Mouse (Mus musculus): ENCODE measurements around the gene Serf2. TPM values are rescaled to one million over a fixed set of nuclear protein-coding genes. Genes with fewer than 3 reads are reported as not detected.
"Not testable (repeated sequence)": the region's sequence is repeated elsewhere in the genome, so short reads cannot be mapped to it uniquely, and the experiment has no call there.

The Serf2 gene
- polyA plus RNA-seq, 1 experiment = not detected

GRCm38 (mm10) chr2:121453917-121454316, 4.9 kb downstream of the Serf2 start:
- peaks cover 10% of the 10 kb centered on the region for H3K4me1 ChIP-seq (ENCODE audit: control insufficient read depth, insufficient read depth, low read length)
- no peak for TF ChIP-seq POLR2A (IDR thresholded peaks at IDR 0.05; ENCODE audit: insufficient read depth, low read depth, low read length)
- TF ChIP-seq CTCF (IDR thresholded peaks at IDR 0.05; ENCODE audit: insufficient read depth, low read depth, low read length) = no peak
- no peak overlapping the region for H3K4me3 ChIP-seq (ENCODE audit: insufficient read depth, low read depth, low read length)
- WGBS = 87% methylated on average over 6 of the region's 6 CpGs
- H3K27ac ChIP-seq (ENCODE audit: insufficient read depth, low read depth, low read length) = no peak overlapping the region

DNA sequence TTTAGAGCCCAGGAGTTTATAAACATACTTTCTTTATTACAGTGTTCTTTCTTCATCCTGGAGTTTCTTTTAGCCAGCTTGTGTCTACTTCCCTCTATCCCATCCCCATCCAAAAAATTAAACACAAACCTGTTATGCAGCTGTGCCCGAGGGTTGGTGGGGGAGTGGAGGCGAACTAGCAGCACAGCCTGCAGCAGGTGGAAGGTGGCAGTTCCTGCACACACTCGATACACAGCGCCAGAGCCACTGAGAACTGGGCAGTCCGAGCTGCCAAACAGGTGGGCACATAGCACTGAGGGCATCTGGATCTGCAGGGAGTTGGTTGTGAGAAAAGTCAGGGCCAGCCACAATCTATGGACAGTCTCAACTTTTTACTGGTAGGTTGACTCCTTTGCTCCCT, 6.5 kb downstream of the Serf2 start:
- 79% methylated on average over 5 of the region's 5 CpGs for WGBS
- Histone ChIP-seq H3K4me3 (ENCODE audit: insufficient read depth, low read depth, low read length) (no peak overlapping the region), H3K27ac (ENCODE audit: insufficient read depth, low read depth, low read length) (no peak overlapping the region), H3K4me1 (ENCODE audit: control insufficient read depth, insufficient read depth, low read length) (peaks cover 3% of the 10 kb centered on the region)
- no peak for TF ChIP-seq POLR2A (IDR thresholded peaks at IDR 0.05; ENCODE audit: insufficient read depth, low read depth, low read length)
- TF ChIP-seq CTCF (IDR thresholded peaks at IDR 0.05; ENCODE audit: insufficient read depth, low read depth, low read length) = no peak

GRCm38 (mm10) chr2:121456692-121457642, 8.0 kb downstream of the Serf2 start, which contains the start of gene Serinc4:
TSS of gene Serinc4 (minus strand) at chr2:121456781.
- H3K4me3 ChIP-seq (ENCODE audit: insufficient read depth, low read depth, low read length) = peak within 1 kb of the TSS; percentile 75
- peaks cover 2% of the 10 kb centered on the region for H3K4me1 ChIP-seq (ENCODE audit: control insufficient read depth, insufficient read depth, low read length)
- TF ChIP-seq POLR2A (IDR thresholded peaks at IDR 0.05; ENCODE audit: insufficient read depth, low read depth, low read length) (peak; percentile 67), CTCF (IDR thresholded peaks at IDR 0.05; ENCODE audit: insufficient read depth, low read depth, low read length) (no peak)
- 3% methylated on average over 41 of the region's 41 CpGs for WGBS
- H3K27ac ChIP-seq (ENCODE audit: insufficient read depth, low read depth, low read length) = no peak within 1 kb of the TSS

DNA sequence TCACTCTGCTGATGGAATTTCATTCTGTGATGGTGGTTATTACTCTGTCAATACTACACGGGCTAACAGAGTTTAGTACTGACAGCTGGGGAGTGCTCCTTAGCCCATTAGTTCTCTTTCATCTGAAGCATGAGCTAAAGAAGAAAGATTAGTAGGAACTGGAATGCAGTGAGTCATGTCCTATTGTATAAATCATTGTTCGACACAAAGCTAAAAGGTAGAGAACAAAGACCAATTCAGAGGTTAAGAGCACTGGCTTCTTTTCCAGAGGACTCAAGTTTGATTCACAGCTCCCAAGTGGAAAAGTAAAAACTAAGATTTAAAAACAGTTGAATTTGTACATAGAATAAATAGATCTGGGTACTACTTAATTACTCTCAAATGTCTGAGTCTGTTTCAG, 11.1 kb downstream of the Serf2 start:
- H3K4me3 ChIP-seq (ENCODE audit: insufficient read depth, low read depth, low read length) = no peak overlapping the region
- WGBS = 48% methylated on average over 2 of the region's 2 CpGs
- TF ChIP-seq CTCF (IDR thresholded peaks at IDR 0.05; ENCODE audit: insufficient read depth, low read depth, low read length) (no peak), POLR2A (IDR thresholded peaks at IDR 0.05; ENCODE audit: insufficient read depth, low read depth, low read length) (no peak)
- H3K27ac ChIP-seq (ENCODE audit: insufficient read depth, low read depth, low read length) = no peak overlapping the region
- H3K4me1 ChIP-seq (ENCODE audit: control insufficient read depth, insufficient read depth, low read length) = no peaks in the 10 kb centered on the region; the same call in 1 of the 2 replicates

DNA sequence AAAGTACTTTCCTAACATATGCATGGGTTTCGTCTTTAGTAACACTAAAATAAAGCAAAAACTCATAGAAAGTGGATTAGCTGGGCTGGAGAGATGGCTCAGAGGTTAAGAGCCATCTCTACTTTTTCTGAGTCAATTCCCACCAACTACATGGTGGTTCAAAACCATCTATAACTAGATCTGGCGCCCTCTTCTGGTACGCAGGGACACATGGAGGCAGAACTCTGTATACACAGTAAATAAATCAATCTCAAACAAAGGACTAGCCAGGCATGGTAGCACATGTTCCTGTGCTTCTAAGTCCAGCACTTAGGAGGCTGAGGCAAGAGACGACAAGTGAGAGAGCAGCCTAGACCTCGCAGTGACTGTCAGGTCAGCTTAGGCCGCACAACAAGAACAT, 20.0 kb downstream of the Serf2 start:
- not testable (repeated sequence) for H3K27ac ChIP-seq (ENCODE audit: insufficient read depth, low read depth, low read length); H3K4me3 ChIP-seq (ENCODE audit: insufficient read depth, low read depth, low read length); H3K4me1 ChIP-seq (ENCODE audit: control insufficient read depth, insufficient read depth, low read length)
- WGBS = 88% methylated on average over 1 of the region's 6 CpGs

DNA sequence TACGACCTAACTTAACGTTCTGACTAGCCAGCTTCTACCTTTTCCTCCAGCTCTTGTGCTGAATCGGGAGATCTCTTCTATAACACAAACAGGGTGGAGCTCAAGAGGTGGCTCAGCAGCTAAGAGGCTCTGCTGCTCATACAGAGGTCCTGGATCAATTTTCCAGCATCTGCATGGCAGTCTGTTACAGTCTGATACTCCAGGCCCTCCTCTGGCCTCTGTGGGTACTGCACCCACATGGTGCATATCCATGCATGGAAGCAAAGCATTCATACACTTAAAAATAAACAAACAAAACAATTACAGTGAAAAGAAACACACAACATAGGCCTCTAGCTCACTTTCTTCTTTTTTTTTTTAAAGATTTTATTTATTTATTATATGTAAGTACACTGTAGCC, 23.8 kb downstream of the Serf2 start:
- 91% methylated on average over 3 of the region's 3 CpGs for WGBS
- not testable (repeated sequence) for H3K4me3 ChIP-seq (ENCODE audit: insufficient read depth, low read depth, low read length); H3K4me1 ChIP-seq (ENCODE audit: control insufficient read depth, insufficient read depth, low read length); H3K27ac ChIP-seq (ENCODE audit: insufficient read depth, low read depth, low read length)

- peak within 1 kb of the TSS; percentile 70 for H3K4me3 ChIP-seq (ENCODE audit: insufficient read depth, low read depth, low read length)
- WGBS = 5% methylated on average over 40 of the region's 41 CpGs
- peak within 1 kb of the TSS; percentile 8; the same call in 1 of the 2 replicates for H3K27ac ChIP-seq (ENCODE audit: insufficient read depth, low read depth, low read length)
- peak; percentile 59 for TF ChIP-seq POLR2A (IDR thresholded peaks at IDR 0.05; ENCODE audit: insufficient read depth, low read depth, low read length)
- H3K4me1 ChIP-seq (ENCODE audit: control insufficient read depth, insufficient read depth, low read length) = not testable (repeated sequence)
Measured at GRCm38 (mm10) chr2:121473301-121474179, 24.5 kb downstream of the Serf2 start, which contains the start of gene Mfap1b. TSS of gene Mfap1b (minus strand) at chr2:121474067.

DNA sequence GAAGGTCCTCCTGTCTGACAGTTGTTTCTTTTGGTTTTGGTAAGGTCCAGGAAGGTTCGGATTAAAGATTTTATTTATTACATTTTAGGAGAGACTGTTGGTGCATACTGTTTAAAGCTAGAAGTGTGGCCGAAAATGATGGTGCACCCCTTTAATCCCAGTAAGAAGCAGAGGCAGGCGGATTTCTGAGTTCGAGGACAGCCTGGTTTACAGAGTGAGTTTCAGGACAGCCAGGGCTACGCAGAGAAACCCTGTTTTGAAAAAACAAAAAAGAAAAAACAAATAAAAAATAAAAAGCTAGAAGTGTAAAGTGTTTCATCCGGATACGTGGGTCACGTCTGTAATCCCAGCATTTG, 25.2 kb downstream of the Serf2 start:
- peak overlapping the region; percentile 8; the same call in 1 of the 2 replicates for H3K27ac ChIP-seq (ENCODE audit: insufficient read depth, low read depth, low read length)
- WGBS = 33% methylated on average over 8 of the region's 8 CpGs
- H3K4me1 ChIP-seq (ENCODE audit: control insufficient read depth, insufficient read depth, low read length) = no peaks in the 10 kb centered on the region
- TF ChIP-seq POLR2A (IDR thresholded peaks at IDR 0.05; ENCODE audit: insufficient read depth, low read depth, low read length) (no peak), CTCF (IDR thresholded peaks at IDR 0.05; ENCODE audit: insufficient read depth, low read depth, low read length) (no peak)
- H3K4me3 ChIP-seq (ENCODE audit: insufficient read depth, low read depth, low read length) = peak overlapping the region; percentile 70

- 98% methylated on average over 2 of the region's 2 CpGs for WGBS
- H3K27ac ChIP-seq (ENCODE audit: insufficient read depth, low read depth, low read length); H3K4me1 ChIP-seq (ENCODE audit: control insufficient read depth, insufficient read depth, low read length): not testable (repeated sequence)
Measured at GRCm38 (mm10) chr2:121475306-121475705, 26.3 kb downstream of the Serf2 start.

More at GRCm38 (mm10) chr2:121475306-121475705, 26.3 kb downstream of the Serf2 start:
- H3K4me3 ChIP-seq (ENCODE audit: insufficient read depth, low read depth, low read length) = not testable (repeated sequence)

All from olfactory bulb, adult 2 months (tissue).